Comparison of ENCODE assay signal across 8 mouse cellular contexts in genomic region chr11:83302526-83303251, GRCm38 (mm10). TPM values are rescaled to one million over a fixed set of nuclear protein-coding genes. Genes with fewer than 3 reads are reported as not detected.
DNase-seq lines count a peak whose midpoint lies in the region; ATAC-seq and TF ChIP-seq lines count a peak whose summit lies in the region.

TSS of gene Pex12 (minus strand) at chr11:83302586.

- peaks cover 6% of the 10 kb centered on the region for H3K4me1 ChIP-seq in cortical plate, adult 2 months (ENCODE audit: control insufficient read depth, insufficient read depth, low read length)
- peaks cover 68% of the 10 kb centered on the region for H3K4me1 ChIP-seq in megakaryocyte, embryonic 14.5 days

- TF ChIP-seq POLR2A in cortical plate, adult 2 months (IDR thresholded peaks at IDR 0.05; ENCODE audit: extremely low read depth, insufficient read depth, low read length): peak; percentile 80

- no peak for TF ChIP-seq CTCF in cortical plate, adult 2 months (IDR thresholded peaks at IDR 0.05; ENCODE audit: extremely low read depth, insufficient read depth, low read length)

- peak within 1 kb of the TSS; percentile 98 for H3K27ac ChIP-seq in cortical plate, adult 2 months (ENCODE audit: insufficient read depth, low read length)

- ATAC-seq in activated CD4-positive, CD25-positive, alpha-beta regulatory T cell, adult 4 months: peak; percentile 79

- H3K4me3 ChIP-seq in cortical plate, adult 2 months (ENCODE audit: insufficient read depth, low read length): peak within 1 kb of the TSS; percentile 96
- H3K4me3 ChIP-seq in megakaryocyte, embryonic 14.5 days (replicated peaks): peak within 1 kb of the TSS; percentile 100

- H3K36me3 ChIP-seq in megakaryocyte, embryonic 14.5 days (replicated peaks; ENCODE audit: low read length): peaks cover 13% of the 10 kb centered on the region

- H3K27me3 ChIP-seq in megakaryocyte, embryonic 14.5 days (replicated peaks): no peaks in the 10 kb centered on the region

- peak; percentile 80 to 84 for DNase-seq in gastrocnemius, adult 8-10 months (ENCODE audit: low spot score in 2 of 2)
- peak; percentile 95 for DNase-seq in hindlimb bud, embryonic 11.5 days (ENCODE audit: extremely low spot score, low read depth, low spot score)
- peak; percentile 91 to 93 for DNase-seq in left cerebral cortex, adult 8-10 months (ENCODE audit: low spot score in 2 of 2)
- DNase-seq in right cerebral cortex, postnatal 10 days (ENCODE audit: low spot score in 2 of 2): peak; percentile 97 to 98
- peak; percentile 92 for DNase-seq in urinary bladder, postnatal 25 days (ENCODE audit: low spot score)

- H3K9me3 ChIP-seq in megakaryocyte, embryonic 14.5 days: no peaks in the 10 kb centered on the region

RNA-seq across cellular contexts. Expression of gene Pex12, which starts in this region (rescaled TPM):
- 10 to 100 TPM; 12.2 to 16.4 TPM for polyA plus RNA-seq in activated CD4-positive, CD25-positive, alpha-beta regulatory T cell, adult 4 months (2017; shearing (Covaris generic))
- polyA plus RNA-seq in cortical plate, adult 2 months (2012; rRNA removed): 7.0 and 7.3 TPM in 2 replicates
- 10 to 100 TPM in 3 of 4 experiments, 1 to 10 TPM in 1; 9.2 to 17.1 (median 15.2) TPM for total RNA-seq in gastrocnemius, adult 8-10 months (2022)
- total RNA-seq in left cerebral cortex, adult 8-10 months (2022): 10 to 100 TPM; 13.0 to 15.0 (median 13.8) TPM
- 2.2 and 9.8 TPM in 2 replicates for polyA plus RNA-seq in megakaryocyte, embryonic 14.5 days (2012; ENCODE audit: insufficient read depth, low replicate concordance)

Comparison
In these comparisons a context has a peak if more than half of its experiments do, and no peak if none do; other contexts are left out.
1. Peak in every context shown above with its lines: DNase-seq, ATAC-seq, H3K4me3 ChIP-seq and H3K27ac ChIP-seq.